Mouse (Mus musculus): ENCODE results near the gene Tsc1.
A peak's percentile ranks its signal among the peaks of the same experiment; 100 is the strongest.

Tsc1 gene

DNA sequence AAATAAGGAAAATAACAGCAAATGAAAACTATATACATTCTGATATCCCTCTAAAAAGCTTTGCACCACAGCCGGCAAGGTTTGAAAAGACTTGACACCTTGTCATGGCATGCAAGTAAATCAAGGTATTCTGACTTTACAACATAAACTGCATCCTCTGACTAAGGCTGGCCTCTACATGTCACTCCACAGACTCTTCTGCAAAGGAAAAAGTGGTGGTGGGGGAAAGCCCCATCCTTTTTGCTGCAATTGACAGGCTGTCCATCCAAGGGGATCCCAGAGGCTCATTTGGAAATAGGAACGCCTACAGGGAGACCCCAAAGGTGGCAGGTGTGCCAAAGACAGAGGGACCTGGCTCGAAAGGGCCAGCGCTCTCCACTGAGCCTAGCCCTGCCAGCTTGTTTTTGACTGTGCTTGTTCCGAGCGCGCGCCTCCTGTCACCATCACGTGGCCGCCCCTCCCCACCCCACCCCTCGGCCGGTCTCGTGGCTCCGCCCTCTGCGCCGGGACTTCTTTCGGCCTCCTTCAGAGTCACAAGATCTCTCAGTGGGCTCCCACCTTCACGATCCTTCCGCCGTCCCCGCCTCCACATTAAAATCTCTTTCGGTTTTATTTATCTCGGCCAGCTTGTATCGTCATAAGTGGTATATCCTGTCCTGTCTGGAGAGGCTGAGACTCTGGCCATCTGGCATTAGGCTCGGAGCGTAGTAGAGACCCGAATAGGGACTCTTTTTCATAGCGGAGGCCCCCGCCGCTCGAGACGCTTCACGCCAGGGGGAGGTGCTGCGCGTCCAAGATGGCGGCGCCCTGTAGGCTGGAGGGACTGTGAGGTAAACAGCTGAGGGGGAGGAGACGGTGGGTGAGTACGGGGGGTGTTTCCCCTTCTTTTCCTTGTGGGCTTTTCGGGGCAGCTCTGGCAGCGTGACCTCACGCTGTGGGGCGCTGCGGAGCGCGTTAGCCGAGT lies at the start of gene Tsc1:
TSS of gene Tsc1 (plus strand) at position 768 of the 964 bp plus-strand sequence.
- peak; percentile 50 for DNase-seq (ENCODE audit: extremely low read depth, low read depth, low spot score)

DNA sequence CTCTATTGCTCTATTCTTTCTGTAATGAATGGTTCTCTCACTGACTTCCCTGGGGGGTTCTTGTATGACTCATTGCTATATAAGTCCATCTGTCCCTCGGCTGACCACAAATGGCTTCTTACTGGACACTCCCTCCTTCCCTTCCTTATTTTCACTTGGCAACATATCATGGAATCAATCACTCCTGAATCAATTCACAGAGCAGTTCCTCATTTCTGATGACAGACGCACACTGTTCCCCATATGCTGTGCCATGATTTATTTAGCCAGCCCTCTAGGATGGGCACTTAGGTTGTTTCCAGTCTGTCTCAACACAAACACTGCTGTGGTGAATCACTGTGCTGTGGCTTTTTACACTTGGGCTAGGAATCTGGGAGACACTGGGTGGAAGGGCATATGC lies 49.5 kb upstream of the Tsc1 start:
- no peak for DNase-seq (ENCODE audit: extremely low read depth, low read depth, low spot score)

DNA sequence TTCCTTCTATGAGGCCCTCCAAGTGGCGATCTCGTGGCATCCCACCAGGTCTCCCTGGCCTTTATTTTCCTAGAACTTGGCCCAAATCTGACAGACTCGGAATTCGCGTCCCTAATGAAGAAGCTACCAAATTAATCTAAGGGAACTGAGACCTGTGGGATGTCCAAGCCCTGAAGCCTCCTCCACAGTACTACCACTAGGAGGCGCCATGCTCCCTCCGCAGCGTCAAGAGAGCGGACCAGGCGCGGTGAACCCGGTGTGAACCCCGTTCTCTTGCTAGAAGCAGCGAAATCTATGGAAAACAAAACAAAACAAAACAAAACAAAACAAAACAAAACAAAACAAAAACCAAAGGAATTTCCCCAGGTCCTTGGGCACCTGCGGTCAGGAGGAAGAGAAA lies 48.2 kb upstream of the Tsc1 start:
- no peak for DNase-seq (ENCODE audit: extremely low read depth, low read depth, low spot score)

GRCm38 (mm10) chr2:28596021-28596420 lies 45.0 kb upstream of the Tsc1 start:
- DNase-seq (ENCODE audit: extremely low read depth, low read depth, low spot score) = no peak

GRCm38 (mm10) chr2:28596998-28597397 lies 44.0 kb upstream of the Tsc1 start:
- no peak for DNase-seq (ENCODE audit: extremely low read depth, low read depth, low spot score)

DNA sequence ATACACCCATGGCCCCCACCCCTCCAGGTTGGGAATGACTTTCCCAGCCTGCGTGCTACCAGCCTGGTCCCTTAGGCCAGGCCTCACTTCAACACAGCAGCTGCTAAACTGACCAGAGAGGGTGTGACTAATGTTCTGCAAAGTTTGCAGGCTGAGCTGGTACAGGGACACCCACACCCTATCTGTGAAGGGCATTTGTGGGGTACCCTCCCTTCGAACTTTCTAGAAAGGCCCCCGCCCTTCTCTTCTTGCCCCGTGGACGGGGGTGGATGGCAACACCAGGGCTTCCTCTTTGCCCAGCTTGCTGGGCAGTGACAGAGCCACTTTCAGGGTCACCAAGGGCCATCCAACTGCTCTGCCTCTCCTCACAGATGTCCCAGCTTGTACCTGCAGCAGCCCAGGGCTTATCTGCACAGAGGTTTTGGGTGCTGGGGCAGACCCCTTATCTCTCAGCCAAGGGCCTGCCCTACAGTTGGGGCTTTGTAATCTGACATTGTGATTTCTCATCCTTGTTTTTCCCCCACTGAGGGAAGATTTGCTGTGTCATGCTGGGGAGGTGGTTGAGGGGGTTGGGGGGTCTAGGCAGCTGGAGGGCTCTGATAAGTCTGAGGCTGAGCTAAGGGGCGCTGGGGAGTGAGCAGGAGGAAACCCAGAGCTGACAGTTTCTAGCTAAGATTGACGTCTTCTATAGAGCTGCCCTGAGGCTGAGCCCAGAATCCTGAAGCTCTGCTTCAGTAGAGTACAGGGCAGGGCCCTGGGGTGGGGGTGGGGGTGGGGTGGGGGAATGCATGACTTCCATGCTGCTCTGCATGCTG lies 43.1 kb upstream of the Tsc1 start:
- no peak for DNase-seq (ENCODE audit: extremely low read depth, low read depth, low spot score)

DNA sequence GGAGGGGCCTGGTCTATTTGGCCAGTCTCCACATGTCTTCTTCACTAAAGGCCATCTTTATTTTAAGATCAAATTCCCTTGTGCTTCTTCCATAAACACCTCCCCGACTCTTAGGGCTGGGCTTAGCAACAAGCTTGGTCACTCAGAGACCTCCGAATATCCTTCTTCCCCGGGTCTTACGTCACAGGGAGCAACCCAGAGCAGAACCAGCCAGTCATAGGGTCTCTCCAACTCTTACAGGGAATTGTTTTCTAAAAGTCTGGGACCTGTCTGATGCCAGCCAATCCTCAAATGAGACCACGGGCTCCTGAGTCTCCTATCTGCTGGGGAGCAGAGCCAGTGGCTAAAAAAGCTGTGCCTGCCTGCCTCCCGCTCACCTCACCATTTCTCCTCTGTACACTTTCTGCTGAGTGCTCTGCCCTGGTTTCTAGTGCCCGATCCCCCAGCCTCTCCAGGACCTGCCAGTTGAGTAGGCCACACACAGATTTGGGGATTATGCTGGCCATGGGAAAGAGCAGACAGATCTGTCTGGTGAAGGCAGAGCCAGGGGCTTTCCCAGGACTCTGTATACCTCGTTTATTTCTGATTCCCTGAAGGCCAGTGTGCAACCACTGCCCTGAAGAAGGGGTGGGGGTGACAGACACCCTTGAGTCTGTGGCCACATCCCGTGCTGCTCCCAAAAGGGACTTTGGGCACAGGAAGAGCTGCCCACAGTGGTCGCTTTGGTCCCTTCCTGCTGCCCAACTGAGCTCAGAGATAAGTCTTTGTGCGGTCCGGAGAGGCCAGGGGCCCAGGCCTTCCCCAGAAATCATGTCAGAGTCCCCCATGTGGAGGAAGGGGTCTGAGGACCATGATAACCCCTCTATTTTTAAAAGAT lies 42.1 kb upstream of the Tsc1 start:
- no peak for DNase-seq (ENCODE audit: extremely low read depth, low read depth, low spot score)

DNA sequence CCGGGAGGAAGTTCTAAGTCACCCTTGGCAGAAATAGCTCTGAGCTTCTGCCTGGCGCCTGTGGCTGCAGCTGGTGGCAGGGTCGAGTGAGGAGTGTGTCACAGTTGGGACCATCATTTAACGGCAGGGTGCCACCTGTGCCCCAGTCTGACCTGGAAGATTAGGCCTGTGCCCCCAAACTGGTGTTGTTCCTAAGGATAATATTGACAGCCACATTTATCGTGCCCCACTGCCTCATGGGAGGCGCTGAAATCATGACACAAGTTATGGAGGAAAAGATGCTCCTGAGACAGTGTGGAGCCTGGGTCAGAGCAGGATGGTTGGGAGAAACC lies 41.5 kb upstream of the Tsc1 start:
- DNase-seq (ENCODE audit: extremely low read depth, low read depth, low spot score) = no peak

DNA sequence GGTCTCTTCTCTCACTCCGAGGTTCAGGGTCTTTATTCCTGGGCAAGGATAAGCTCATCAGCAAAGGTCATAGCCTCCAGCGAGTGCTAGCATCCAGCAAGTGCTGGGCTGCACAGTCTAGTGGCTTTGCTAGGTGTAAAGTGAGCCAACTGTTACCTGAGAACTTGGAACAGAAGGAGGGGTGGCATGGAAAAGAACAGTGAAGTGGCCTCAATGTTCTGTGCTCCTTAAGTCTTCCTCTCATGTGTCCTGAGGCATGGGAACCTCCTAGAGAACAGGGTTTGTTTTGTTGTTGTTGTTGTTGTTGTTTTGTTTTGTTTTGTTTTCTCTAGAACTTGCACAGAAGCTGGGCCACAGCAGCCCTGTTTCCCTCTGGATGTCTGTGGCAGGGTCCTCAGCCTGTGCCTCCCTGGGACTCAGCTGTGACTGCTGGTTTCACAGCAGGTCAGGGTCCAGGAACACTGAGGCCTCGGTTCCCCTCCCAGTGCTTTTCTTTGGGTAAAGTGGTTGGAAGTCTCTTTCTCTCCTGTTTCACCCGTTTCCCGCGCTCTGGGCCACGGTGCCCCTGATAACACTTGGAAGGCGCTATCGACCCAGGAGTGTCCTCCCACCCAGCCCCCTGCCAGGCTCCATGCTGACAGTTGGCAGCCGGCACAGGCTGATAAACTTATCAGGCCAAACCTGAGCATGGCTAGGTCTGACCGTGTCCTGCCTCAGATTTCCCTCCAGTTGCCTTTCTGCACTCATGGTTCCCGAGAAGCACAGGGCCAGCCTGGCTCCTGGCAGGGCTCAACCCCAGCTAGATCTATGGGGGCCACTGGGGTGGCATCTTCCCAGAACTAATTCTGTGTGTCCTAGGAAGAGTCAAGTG lies 39.1 kb upstream of the Tsc1 start:
- no peak for DNase-seq (ENCODE audit: extremely low read depth, low read depth, low spot score)

- DNase-seq (ENCODE audit: extremely low read depth, low read depth, low spot score) = no peak
Observed at GRCm38 (mm10) chr2:28603542-28603941, 37.5 kb upstream of the Tsc1 start.

GRCm38 (mm10) chr2:28605789-28606541 lies 35.1 kb upstream of the Tsc1 start:
- DNase-seq (ENCODE audit: extremely low read depth, low read depth, low spot score) = no peak

- no peak for DNase-seq (ENCODE audit: extremely low read depth, low read depth, low spot score)
Observed at GRCm38 (mm10) chr2:28606601-28607340, 34.3 kb upstream of the Tsc1 start.

GRCm38 (mm10) chr2:28607341-28608165 lies 33.5 kb upstream of the Tsc1 start:
- no peak for DNase-seq (ENCODE audit: extremely low read depth, low read depth, low spot score)

DNA sequence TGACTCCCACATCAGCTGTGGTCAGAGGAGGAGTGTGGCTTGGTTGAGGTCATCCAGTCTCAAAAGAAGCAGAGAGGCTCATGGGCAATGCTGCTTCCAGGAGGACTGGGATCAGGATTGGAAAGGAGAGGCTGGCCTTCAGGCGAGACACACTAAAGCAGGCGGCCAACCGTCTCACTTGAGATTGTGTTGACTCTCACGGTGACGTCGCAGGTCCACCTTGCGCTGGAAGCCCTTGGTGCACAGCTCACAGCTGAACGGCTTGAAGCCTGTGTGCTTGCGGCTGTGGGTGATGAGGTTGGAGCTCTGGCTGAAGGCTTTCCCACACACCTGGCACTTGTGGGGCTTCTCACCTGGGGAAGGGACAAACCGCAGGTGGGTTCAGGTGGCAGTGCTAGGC lies 31.2 kb upstream of the Tsc1 start:
- no peak for DNase-seq (ENCODE audit: extremely low read depth, low read depth, low spot score)

DNA sequence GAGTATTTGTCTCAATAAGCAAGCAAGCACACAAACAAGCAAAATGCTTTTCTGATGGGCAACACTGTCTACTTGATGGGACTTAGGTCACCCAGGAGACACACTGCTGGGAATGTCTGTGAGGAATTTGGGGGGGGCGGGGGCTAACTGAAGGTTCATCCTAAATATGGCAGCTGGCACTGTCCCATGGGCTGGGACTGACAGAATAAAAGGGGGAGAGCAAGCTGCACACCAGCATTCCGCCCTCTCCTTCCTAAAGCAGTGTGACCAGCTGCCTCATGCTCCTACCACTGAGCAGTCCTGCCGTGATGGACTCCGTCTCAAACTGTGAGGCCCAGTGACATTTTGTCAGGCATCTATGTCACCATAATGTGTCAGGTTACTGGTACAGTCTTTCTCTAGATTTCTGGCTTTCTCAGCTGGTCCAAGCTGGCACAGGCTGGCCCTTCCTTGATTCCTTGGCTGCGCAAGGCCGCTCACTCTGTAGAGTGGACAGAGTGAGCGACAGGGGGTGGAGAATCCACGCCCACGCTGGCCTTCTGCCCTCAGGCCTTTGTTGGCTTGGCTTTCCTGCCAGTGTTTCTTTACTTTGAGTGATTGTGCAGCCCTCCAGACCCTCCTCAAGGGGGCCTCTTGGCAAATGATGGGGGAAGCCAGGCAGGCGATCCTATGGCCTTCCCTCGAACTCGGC lies 30.2 kb upstream of the Tsc1 start:
- no peak for DNase-seq (ENCODE audit: extremely low read depth, low read depth, low spot score)

- no peak for DNase-seq (ENCODE audit: extremely low read depth, low read depth, low spot score)
Observed at GRCm38 (mm10) chr2:28611407-28611787, 29.6 kb upstream of the Tsc1 start.

- no peak for DNase-seq (ENCODE audit: extremely low read depth, low read depth, low spot score)
Observed at GRCm38 (mm10) chr2:28612436-28613063, 28.5 kb upstream of the Tsc1 start.
